Mouse (Mus musculus) spleen, adult 2 months (tissue): ENCODE measurements at regions not wholly inside any gene's neighbourhood (a gene's known extent, or its start where the extent isn't known, plus 50 kb on each side); places are given as distances from the start of the nearest gene placed in this dataset.

Experiments used
- CTCF ChIP-seq: fragments of 200-500 bp; IDR thresholded peaks from 2 replicates; pipeline ENCODE4 v1.5.1; 2011; ENCODE audit warnings: mild to moderate bottlenecking, inconsistent platforms; ENCODE audit not compliant: insufficient read depth, insufficient read length, insufficient replicate concordance; ENCODE audit errors: extremely low read depth
- POLR2A ChIP-seq: fragments of 200-500 bp; IDR thresholded peaks from 2 replicates; pipeline ENCODE4 v1.6.1; 2011; ENCODE audit warnings: low read depth, low read length, inconsistent platforms

DNA sequence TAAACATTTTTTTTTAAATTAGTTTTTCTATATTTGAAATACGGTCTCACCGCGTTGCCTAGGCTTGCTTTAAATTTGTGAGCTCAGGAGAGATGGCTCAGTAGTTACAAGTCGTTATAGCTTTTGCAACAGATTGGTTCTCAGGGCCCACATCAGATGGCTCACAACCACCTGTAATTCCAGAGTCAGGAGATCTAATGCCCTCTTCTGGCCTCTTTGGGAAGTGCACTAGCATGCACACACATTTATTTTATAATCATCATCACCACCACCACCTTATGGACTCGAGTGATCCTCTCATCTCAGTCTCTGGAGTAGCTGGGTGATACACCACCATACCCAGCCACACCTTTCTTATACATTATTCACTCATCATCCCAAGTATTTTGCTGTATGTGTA lies 116.9 kb upstream of the Egln3 start:
- TF ChIP-seq CTCF, result no peak
- no peak for TF ChIP-seq POLR2A
